Mouse (Mus musculus): ENCODE results near the gene Morn4.

Gene Morn4

DNA sequence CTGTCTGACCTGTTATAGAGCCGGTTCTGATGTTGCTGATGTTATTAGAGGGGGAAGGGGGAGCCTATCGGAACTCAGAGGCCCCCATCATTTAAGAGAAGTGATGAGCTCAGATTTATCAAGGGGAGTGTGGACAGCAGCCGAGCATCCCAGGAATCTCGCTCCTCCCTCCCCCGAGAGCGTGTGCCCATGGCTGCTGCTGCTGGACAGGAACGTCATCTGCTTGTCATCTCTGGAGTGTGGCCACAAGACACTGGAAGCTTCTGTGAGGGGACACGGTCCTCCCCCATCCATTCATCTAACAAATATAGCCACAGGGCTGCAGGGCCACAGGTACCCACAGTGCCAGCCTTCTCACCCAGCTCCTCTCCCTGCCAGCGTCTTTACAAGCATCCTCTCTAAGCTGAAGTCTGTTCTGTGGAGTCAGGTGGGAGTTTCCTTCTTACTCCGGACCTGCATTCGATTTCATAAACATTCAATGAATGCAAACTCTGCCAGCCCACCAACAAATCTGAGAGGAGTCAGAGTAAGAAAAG, 48.9 kb downstream of the Morn4 start:
- DNase-seq = no peak

DNA sequence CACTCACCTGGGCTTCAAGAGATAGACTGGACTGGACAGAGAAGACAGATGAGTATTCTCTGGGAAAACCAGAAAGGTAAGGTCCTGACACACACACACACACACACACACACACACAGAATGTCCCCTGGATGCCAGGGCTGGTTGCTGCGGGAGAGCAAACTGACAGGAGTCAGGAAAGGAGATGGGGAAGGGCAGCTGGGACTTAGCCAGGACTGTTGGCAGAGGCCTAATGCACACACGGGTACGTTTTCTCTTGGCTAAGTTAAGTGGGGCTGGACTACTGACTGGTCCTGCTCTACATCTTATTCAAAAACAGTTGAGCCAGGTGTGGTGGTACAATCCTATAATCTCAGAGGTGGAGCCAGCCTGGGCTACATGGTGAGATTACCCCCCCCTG, 49.8 kb downstream of the Morn4 start:
- DNase-seq = peak; percentile 53 to 58

DNA sequence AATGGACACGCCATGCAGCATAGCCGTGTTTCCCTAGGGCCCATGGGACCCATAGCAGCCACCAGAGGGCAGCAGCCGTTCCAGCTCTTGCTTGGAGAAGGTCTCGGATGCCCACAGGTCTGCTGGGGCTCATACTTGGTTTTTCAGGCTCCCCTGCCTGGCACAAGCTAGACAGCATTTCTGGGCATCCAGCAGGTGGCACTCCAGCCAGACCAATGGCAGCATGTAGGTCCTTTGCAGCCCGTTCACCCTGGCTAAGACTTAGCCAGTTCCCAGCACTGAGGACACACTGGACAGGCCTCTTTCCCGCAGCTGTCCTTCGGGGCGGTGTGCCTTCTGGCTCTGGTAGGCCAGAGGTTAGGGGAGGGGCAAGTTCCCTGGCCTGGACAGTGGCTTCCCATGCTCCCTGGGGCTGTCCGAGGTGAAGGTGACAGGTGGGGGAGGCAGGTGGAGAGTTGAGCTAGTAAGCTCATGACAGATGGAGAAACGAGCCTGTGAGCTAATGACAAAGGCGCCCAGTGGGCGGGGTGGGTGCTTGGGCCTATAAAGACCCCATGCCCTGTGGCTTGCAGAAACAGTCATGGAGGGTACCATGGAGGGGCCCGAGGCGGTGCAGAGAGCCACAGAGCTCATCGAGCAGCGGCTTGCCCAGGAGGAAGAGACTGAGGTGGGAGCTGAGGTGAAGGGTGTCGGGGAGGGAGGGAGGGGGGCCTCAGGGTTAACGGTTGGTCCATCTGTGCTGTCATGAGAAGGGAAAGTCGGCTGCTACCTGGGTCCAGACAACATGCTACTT, 50.5 kb downstream of the Morn4 start, which contains the start of gene Ankrd2:
Gene Ankrd2, plus strand, starts transcription at position 545 of the 793 bp plus-strand sequence.
- peak; percentile 91 to 94 for DNase-seq

DNA sequence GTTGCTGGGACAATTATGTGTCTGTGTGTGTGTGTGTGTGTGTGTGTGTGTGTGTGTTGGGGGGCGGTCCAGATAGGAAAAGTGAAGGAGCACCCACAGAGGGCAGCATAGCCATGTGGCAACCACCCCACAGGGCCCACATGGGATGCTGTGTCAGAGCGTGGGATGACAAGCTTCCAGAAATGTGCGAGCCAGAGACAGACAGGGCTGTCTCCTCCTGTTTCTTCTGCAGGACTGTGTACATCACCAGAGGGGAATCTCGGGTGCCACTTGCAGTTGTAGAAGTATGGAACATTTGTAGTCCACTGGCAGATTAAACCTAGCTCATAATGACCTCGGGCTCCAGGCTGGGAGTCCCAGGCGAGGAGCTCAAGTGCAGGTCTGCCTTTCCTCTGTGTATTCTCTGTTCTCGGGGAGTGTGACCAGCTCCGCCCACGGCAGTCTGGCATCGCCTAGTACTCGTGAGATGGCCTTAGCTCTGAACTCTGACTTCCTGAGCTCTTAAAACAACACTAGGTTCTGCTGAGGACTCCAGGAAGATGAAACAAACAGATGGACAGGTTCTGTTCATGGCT, 51.2 kb downstream of the Morn4 start:
- DNase-seq = no peak

DNA sequence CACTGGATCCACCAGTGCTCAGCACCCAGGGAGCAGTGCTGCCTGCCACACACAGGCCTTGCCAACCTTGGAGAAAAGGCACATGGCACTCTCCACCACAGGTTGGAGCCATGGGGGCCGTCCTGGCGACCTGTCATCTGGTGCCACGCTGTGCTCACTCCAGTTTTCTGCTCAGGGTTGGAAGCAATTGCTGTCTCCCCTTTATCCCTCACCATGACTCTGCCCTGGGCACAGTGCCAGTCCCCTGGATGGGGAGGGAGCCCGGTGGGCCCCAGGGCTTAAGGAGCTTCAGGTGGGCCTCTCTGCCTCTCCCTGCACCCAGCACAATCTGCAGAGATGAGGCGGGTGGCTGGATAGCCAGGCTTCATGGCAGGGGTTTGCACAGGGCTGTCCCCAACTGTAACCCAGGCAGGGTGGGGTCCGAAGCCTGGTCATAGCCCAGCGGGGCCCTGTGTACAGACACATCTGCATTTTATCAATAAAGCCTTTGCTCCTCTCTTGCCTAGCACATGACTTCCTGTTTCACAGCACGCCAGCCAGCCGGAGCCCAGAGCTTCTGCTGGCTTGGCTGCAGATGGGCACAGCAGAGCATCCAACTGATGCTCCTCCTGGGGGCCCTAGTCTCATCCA, 51.9 kb downstream of the Morn4 start:
- DNase-seq = peak in 1 of 2 experiments; percentile 48

DNA sequence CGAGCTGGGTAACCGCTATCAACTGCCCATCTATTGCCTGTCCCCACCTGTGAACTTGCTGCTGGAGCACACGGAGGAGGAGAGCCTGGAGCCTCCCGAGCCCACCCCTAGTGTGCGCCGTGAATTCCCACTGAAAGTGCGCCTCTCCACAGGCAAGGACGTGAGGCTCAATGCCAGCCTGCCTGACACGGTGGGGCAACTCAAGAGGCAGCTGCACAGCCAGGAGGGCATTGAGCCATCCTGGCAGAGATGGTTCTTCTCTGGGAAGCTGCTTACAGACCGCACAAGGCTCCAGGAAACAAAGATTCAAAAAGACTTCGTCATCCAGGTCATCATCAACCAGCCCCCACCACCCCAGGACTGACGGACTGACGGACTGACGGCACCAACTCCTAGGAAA, 52.5 kb downstream of the Morn4 start:
- DNase-seq = peak; percentile 53 to 62

DNA sequence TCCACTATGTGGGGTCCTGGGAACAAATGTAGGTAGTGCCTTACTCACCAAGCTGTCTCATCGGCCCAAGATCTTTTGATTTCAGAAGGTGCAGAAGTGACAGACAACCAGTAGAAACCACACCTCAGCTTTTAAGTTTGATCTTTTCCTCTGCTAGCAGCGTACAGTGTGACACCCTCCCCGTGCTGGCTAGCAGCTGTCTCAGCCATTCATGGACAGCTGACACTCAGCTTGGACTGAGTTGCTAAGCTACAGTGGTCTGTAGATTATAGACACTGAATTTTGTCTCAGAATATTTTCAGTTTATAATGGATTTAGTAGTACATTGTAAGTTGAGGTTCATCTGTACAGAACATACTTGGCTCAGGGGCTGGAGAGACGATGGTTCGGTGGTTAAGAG, 55.0 kb downstream of the Morn4 start:
- DNase-seq = no peak

DNA sequence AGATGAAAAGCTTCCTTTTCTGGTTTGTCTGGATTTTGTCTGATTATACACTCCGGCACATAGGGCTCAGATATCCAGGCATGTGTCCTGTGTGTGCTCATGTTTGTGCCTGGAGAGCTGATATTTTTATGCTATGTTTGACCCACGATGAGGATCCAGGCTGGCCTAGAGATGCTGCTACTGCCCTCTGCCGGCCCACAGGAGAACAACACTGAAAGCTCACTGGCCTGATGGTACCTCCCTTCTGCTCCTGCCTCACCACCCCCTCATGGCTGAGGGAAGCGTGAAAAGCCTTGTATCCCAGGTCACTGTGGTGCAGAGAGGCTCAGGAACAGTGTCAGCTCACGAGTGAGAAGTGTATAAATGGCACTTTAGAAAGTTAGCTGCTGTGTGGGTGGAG, 60.0 kb downstream of the Morn4 start:
- DNase-seq = peak; percentile 93

All from cerebellum, postnatal 14 days (tissue).